Mouse (Mus musculus) CD4-positive, CD25-positive, alpha-beta regulatory T cell (primary cell): ENCODE measurements around the gene Cd7. TPM values are rescaled to one million over a fixed set of nuclear protein-coding genes. Genes with fewer than 3 reads are reported as not detected.

Source experiments
- polyA plus RNA-seq: library from polyadenylated mRNA; unstranded; fragments of 100-300 nt; shearing (Covaris generic); gene quantifications from one replicate; pipeline ENCODE4 v1.2.1, GENCODE M21; 2017

Gene Cd7
- polyA plus RNA-seq = 76.1 TPM

DNA sequence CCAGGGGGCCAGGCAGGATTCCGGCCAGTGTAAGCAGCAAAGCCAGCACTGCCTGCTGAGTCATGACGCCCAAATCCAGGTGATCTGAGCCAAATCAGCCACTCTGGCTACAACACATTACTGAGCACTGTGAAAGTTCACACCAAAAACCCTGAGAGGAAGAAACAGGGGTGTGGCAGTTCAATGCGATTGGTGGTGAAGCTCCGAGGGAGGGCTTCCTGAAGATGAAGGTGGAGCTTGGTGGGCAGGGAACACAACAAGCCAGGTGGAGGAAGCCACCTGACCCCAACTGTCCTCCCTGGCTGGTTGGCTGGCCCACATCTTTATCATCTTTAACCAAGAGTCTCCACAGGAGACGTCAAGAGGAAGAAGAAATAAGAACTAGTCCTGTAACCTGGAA lies at the start of gene Cd7:
Gene Cd7 (minus strand): TSS at position 117 of the 400 bp plus-strand sequence.

DNA sequence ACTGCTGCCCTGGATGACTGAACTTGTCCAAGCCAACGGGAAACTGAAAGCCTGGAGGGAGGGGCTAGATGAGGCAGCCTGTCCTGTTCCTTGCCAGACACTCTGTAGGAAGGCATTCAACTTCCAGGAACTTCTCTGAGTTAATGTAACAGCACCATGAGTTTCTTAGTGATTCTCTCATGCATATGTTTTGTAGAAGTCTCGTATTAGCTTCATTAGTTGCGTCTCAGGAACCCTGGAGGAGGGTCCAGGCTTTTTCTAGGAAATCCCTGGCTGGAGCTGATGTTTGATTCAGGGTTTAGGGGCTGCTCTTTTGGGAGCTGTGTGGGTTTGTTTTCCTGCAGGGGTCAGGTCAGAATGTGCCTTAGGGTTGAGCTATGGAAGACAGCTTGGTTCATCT lies 41.9 kb upstream of the Cd7 start, which contains the start of gene Sectm1a:
Gene Sectm1a (minus strand): TSS at position 101 of the 400 bp plus-strand sequence.

DNA sequence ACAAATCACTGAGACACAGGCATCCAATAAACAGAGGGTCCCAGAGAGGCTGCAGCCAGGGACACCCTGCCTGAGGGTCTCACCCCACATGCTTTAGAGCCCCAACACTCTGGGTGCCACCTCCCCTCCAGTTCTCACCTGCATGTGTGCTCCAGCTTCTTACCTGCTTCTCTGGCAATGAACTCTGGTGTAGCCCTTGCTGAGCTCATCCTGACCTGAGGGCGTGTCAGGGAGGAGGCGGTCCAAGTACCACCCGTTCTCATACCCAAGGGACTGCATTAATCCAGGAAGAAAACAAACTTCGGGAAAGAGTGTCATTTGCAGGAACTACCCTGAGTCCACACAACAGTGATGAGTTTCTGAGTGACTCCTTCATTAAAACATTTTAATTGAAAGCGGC lies 24.2 kb upstream of the Cd7 start, which contains the start of gene Sectm1b:
Gene Sectm1b (minus strand): TSS at position 191 of the 400 bp plus-strand sequence.

DNA sequence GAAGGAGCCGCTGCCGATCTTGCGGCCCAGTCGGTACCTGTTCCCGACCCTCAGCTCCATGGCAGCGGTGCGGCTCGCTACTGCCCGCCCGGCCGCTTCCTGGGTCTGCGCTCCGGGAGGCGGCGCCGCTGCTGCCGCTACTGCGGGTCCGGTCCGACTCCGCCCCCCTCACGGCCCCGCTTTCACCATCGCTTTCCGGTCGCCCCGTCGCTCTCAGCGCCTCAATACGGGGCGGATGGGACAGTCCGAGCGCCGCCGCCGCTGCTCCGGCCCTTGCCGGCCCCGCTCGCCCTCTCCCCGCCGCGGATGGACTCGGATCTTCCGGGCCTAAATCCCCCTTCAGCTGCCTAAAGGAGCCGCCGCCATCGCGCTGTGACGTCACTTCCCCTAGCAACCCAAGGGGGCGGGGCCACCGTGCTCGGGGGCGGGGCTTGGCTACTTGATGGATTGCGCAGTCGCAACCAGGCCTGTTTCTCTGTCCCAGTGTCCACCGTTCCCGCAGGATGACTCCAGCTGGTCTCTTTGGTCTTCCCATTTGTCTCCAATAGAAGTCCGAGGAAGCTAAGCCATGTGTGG lies 48.2 kb downstream of the Cd7 start, which contains the start of gene Csnk1d:
Gene Csnk1d (minus strand): TSS at position 380 of the 576 bp plus-strand sequence.

Other genes starting within 250 kb of the Cd7 start
- 83.8 TPM for gene Dus1l, start 243.0 kb downstream of the Cd7 start, polyA plus RNA-seq
- 45.8 TPM for gene Fasn, start 214.9 kb downstream of the Cd7 start, polyA plus RNA-seq
- gene Ccdc57, start 106.5 kb downstream of the Cd7 start, polyA plus RNA-seq = 0.85 TPM
- gene Slc16a3, start 90.9 kb downstream of the Cd7 start, polyA plus RNA-seq = 11.1 TPM
- gene Csnk1d, start 48.1 kb downstream of the Cd7 start, polyA plus RNA-seq = 161 TPM
- not detected for gene Sectm1b, start 24.2 kb upstream of the Cd7 start, polyA plus RNA-seq
- gene Sectm1a, start 41.8 kb upstream of the Cd7 start, polyA plus RNA-seq = not detected
- not detected for gene Tex19.2, start 79.3 kb upstream of the Cd7 start, polyA plus RNA-seq
- gene Tex19.1, start 106.7 kb upstream of the Cd7 start, polyA plus RNA-seq = not detected
- not detected for gene Uts2r, start 120.9 kb upstream of the Cd7 start, polyA plus RNA-seq
- gene Hexdc, start 165.0 kb upstream of the Cd7 start, polyA plus RNA-seq = 2.5 TPM
- 7.3 TPM for gene Ogfod3, start 165.3 kb upstream of the Cd7 start, polyA plus RNA-seq
- 115 TPM for gene Cybc1, start 189.9 kb upstream of the Cd7 start, polyA plus RNA-seq
- 34.2 TPM for gene Narf, start 197.8 kb upstream of the Cd7 start, polyA plus RNA-seq
- 18.2 TPM for gene Foxk2, start 220.6 kb upstream of the Cd7 start, polyA plus RNA-seq